Mouse (Mus musculus) neutrophil, adult 65 days (primary cell): Measurements from ENCODE around the gene Aire. TPM values are rescaled to one million over a fixed set of nuclear protein-coding genes. Genes with fewer than 3 reads are reported as not detected.

Experiments
- total RNA-seq: library from RNA; stranded (reverse); gene quantifications from 2 replicates; pipeline ENCODE4 v1.2.4, GENCODE M21; 2023

Aire gene
- total RNA-seq: not detected in 2 replicates

GRCm38 (mm10) chr10:78043406-78043836, at the start of gene Aire:
Gene Aire, minus strand, starts transcription at chr10:78043610.

DNA sequence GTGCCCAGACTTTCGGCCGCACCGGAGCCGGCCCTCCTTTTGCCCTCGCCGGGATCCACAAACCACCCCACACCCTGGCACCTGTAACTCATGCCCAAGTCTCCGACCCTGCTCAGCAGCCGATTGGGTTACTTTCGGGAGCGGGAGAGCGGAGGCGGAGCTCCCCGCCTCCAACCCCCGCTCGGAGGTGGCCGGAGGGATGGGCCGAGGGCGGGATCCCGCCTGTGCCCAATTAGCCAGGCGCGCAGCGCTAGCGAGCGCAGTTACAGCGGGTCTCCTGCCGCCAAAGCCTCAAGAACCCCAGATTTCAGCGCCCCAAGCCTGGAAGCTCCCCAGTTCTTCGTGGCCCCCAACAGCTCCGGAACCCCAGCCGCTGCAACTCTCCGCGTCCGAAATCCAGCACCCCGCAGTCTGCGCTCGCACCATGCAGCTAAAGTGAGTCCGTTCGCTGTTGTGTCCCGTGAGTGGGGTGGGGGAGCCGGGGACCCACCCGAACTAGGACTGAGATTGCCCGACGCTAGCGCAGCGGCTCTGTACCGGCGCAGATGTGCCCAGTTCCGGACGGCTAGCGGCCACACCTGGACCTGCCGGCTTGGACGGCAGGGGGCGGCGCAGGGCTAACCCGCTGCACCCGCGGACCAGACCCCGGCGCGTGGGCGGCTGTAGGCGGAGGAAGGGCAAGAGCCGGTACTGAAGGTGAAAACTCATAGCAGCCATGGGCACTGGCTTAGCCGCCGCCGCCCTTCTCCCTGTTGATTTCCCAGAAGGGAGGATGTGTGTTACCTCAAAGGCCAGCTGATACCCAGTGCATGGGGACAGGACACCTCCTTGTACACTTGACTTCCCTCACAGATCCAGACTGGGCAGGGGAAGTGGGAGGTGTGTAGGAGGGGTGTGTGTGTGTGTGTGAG, 25.9 kb upstream of the Aire start, which contains the start of gene Icosl:
Gene Icosl (plus strand): TSS at position 202 of the 911 bp plus-strand sequence.

DNA sequence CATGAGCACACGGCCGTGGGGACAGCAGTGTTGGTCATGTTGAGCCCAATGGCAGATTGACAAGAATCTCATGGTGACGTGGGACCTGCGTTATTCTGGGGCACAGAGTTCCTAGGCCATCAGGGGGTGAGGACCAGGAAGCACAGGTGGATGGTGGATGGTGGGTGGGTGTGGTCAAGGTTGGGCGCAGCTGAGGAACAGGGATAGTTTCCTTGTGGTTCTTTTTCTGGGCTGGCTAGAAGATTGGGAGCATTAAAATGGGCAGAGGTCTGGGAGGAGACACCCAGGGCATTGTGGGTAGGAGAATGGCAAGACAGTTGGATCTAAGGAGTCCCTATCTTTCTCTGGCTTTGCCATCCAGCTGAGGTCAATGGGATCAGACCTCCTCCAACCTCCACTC, 1.8 kb downstream of the Aire start, which contains the start of gene Dnmt3l:
Gene Dnmt3l (plus strand): TSS at position 301 of the 400 bp plus-strand sequence.

DNA sequence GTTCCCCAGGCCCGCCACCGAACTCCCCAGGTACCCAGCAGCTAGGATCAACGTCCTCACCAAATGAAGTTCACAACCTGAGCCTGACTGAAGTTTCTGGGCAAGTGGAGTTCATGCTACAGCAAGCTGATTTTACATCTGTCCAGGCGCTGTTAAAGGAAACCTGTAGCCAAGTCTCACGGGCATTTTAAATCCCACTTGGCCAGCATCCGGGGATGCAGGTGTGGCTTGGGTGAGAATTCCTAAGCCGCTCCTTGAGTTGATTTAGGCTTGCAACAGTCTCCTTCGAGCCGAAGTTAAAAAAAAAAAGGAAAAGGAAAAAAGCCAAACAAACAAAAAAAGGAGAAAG, 33.5 kb downstream of the Aire start, which contains the start of gene Pfkl:
Gene Pfkl (minus strand): TSS at position 139 of the 349 bp plus-strand sequence.

Other genes with a start within 250 kb of the Aire start
- gene Gm9639, start 248.5 kb downstream of the Aire start, total RNA-seq: not detected in 2 replicates
- gene Gm19668, start 244.5 kb downstream of the Aire start, total RNA-seq: not detected in 2 replicates
- gene Gm9507, start 231.8 kb downstream of the Aire start, total RNA-seq: not detected in 2 replicates
- not detected in 2 replicates for gene Gm2696, start 228.9 kb downstream of the Aire start, total RNA-seq
- not detected in 2 replicates for gene Krtap10-4, start 216.5 kb downstream of the Aire start, total RNA-seq
- not detected in 2 replicates for gene Krtap10-10, start 207.7 kb downstream of the Aire start, total RNA-seq
- gene Gm36176, start 196.8 kb downstream of the Aire start, total RNA-seq: not detected in 2 replicates
- gene Gm10318, start 190.8 kb downstream of the Aire start, total RNA-seq: not detected in 2 replicates
- not detected in 2 replicates for gene Gm3285, start 181.6 kb downstream of the Aire start, total RNA-seq
- 0.39 and 1.0 TPM in 2 replicates for gene Lrrc3, start 141.1 kb downstream of the Aire start, total RNA-seq
- 254 and 380 TPM in 2 replicates for gene Trpm2, start 73.0 kb downstream of the Aire start, total RNA-seq
- gene 1810043G02Rik, start 65.1 kb downstream of the Aire start, total RNA-seq: 10.6 and 12.8 TPM in 2 replicates
- gene Pfkl, start 33.5 kb downstream of the Aire start, total RNA-seq: 39.7 and 51.3 TPM in 2 replicates
- 2.9 and 5.2 TPM in 2 replicates for gene Dnmt3l, start 1.7 kb downstream of the Aire start, total RNA-seq
- gene Icosl, start 25.7 kb upstream of the Aire start, total RNA-seq: 55.4 and 64.3 TPM in 2 replicates
- gene D10Jhu81e, start 126.2 kb upstream of the Aire start, total RNA-seq: 14.7 and 14.8 TPM in 2 replicates
- 3.2 and 3.7 TPM in 2 replicates for gene Pwp2, start 141.5 kb upstream of the Aire start, total RNA-seq
- 69.7 and 91.7 TPM in 2 replicates for gene Trappc10, start 201.0 kb upstream of the Aire start, total RNA-seq